Mouse (Mus musculus) kidney, adult 2 months (tissue): ENCODE measurements around the gene C130050O18Rik.

ENCODE experiments used
- CTCF ChIP-seq: fragments of 200-500 bp; conservative IDR thresholded peaks from 2 replicates; pipeline ENCODE4 v1.5.1; 2011; ENCODE audit warnings: low read depth, mild to moderate bottlenecking, control low read depth, low read length, moderate library complexity, mixed read lengths; ENCODE audit not compliant: insufficient read depth, insufficient read length
- POLR2A ChIP-seq: fragments of 200-500 bp; IDR thresholded peaks from one replicate; pipeline ENCODE4 v1.6.1; 2011; ENCODE audit warnings: low read depth, low read length, control low read depth

- no peak for TF ChIP-seq POLR2A
- no peak for TF ChIP-seq CTCF
Measured at GRCm38 (mm10) chr5:139418633-139419032, 13.6 kb downstream of the C130050O18Rik start.
